Mouse (Mus musculus) bone marrow macrophage, adult 2 months (primary cell): ENCODE data around the gene 1700015F17Rik.

Experiments
- CTCF ChIP-seq: IDR thresholded peaks from 2 replicates; pipeline ENCODE4 v1.5.1; 2012; ENCODE audit warnings: low read depth, mild to moderate bottlenecking, low read length, moderate library complexity
- POLR2A ChIP-seq: IDR thresholded peaks from 2 replicates; pipeline ENCODE4 v1.6.1; 2012; ENCODE audit warnings: mild to moderate bottlenecking, low read depth, low read length, borderline replicate concordance

GRCm38 (mm10) chr5:5476133-5476532, 2.8 kb downstream of the 1700015F17Rik start:
- TF ChIP-seq CTCF, result no peak
- no peak for TF ChIP-seq POLR2A
